7 mouse cellular contexts compared by ENCODE assay signal in genomic region chr15:78634095-78634737, GRCm38 (mm10). TPM values are rescaled to one million over a fixed set of nuclear protein-coding genes. Genes with fewer than 3 reads are reported as not detected.
DNase-seq lines count a peak whose midpoint lies in the region; ATAC-seq and TF ChIP-seq lines count a peak whose summit lies in the region.

No protein-coding gene starts in this region.

- no peak for TF ChIP-seq RAD21 in MEL (IDR thresholded peaks at IDR 0.05; ENCODE audit: low read depth, low read length)

- peaks cover 0 to 14% of the 10 kb centered on the region in 2 experiments; a peak in 2 of 4 replicates for H3K27me3 ChIP-seq in MEL (ENCODE audit: control insufficient read depth in 1 of 2, insufficient read depth in 2 of 2, low read length in 2 of 2)
- H3K27me3 ChIP-seq in hindbrain, embryonic 14.5 days (ENCODE audit: control insufficient read depth, insufficient read depth, low read length) = no peaks in the 10 kb centered on the region
- H3K27me3 ChIP-seq in midbrain, embryonic 11.5 days (ENCODE audit: control insufficient read depth, insufficient read depth, low read length) = no peaks in the 10 kb centered on the region
- H3K27me3 ChIP-seq in heart, adult 2 months (ENCODE audit: control insufficient read depth, insufficient read depth, low read length) = 0 out of 2 replicates have a peak, but pooled peaks cover 2% of the 10 kb centered on the region

- H3K36me3 ChIP-seq in MEL (ENCODE audit: control insufficient read depth in 1 of 2, insufficient read depth in 2 of 2, low read length in 2 of 2) = no peaks in the 10 kb centered on the region
- H3K36me3 ChIP-seq in hindbrain, embryonic 14.5 days (replicated peaks; ENCODE audit: control insufficient read depth, insufficient read depth) = no peaks in the 10 kb centered on the region
- no peaks in the 10 kb centered on the region for H3K36me3 ChIP-seq in midbrain, embryonic 11.5 days (ENCODE audit: control insufficient read depth, insufficient read depth, low read length)
- no peaks in the 10 kb centered on the region for H3K36me3 ChIP-seq in heart, adult 2 months (ENCODE audit: control insufficient read depth, insufficient read depth, low read length)

- H3K4me1 ChIP-seq in MEL (ENCODE audit: control insufficient read depth in 1 of 2, insufficient read depth in 2 of 2, low read length in 2 of 2) = no peaks in the 10 kb centered on the region
- H3K4me1 ChIP-seq in hindbrain, embryonic 14.5 days (replicated peaks; ENCODE audit: control insufficient read depth, insufficient read depth, low read length) = peaks cover 36% of the 10 kb centered on the region
- peaks cover 32% of the 10 kb centered on the region for H3K4me1 ChIP-seq in midbrain, embryonic 11.5 days (ENCODE audit: control insufficient read depth, insufficient read depth, low read length)
- H3K4me1 ChIP-seq in heart, adult 2 months (ENCODE audit: control insufficient read depth, insufficient read depth, low read length) = no peaks in the 10 kb centered on the region

- TF ChIP-seq POLR2A in MEL (IDR thresholded peaks at IDR 0.05; ENCODE audit: control insufficient read depth in 1 of 2, insufficient read depth in 1 of 2, low read depth in 1 of 2, low read length in 2 of 2, poor library complexity in 1 of 2) = no peak
- no peak for TF ChIP-seq POLR2A in heart, adult 2 months (IDR thresholded peaks at IDR 0.05; ENCODE audit: insufficient read depth, low read depth, low read length)

- H3K9ac ChIP-seq in MEL (ENCODE audit: control insufficient read depth, low read depth, low read length, poor library complexity, severe bottlenecking) = no peak overlapping the region
- no peak overlapping the region for H3K9ac ChIP-seq in hindbrain, embryonic 14.5 days
- no peak overlapping the region for H3K9ac ChIP-seq in midbrain, embryonic 11.5 days (ENCODE audit: low read length)
- no peak overlapping the region for H3K9ac ChIP-seq in heart, adult 2 months (ENCODE audit: low read depth, low read length)

- peak; percentile 15 for DNase-seq in MEL (ENCODE audit: low read depth, low spot score)
- DNase-seq in c-Kit-positive CD71-positive TER-119-positive erythroid progenitor cells, embryonic 14.5 days (ENCODE audit: low spot score) = peak; percentile 13
- DNase-seq in hindbrain, embryonic 14.5 days (ENCODE audit: low spot score) = peak; percentile 82
- DNase-seq in midbrain, embryonic 11.5 days (ENCODE audit: low spot score, missing footprints) = peak; percentile 96
- no peak for DNase-seq in heart, adult 9 months (ENCODE audit: low spot score in 2 of 2)
- no peak for DNase-seq in spleen, postnatal 36 days (ENCODE audit: low spot score in 2 of 2)
- DNase-seq in heart, adult 2 months = no peak

- H3K27ac ChIP-seq in MEL (ENCODE audit: control insufficient read depth, low read depth, low read length) = no peak overlapping the region
- peak overlapping the region; percentile 63 for H3K27ac ChIP-seq in hindbrain, embryonic 14.5 days
- H3K27ac ChIP-seq in midbrain, embryonic 11.5 days (ENCODE audit: low read depth, low read length) = peak overlapping the region; percentile 72
- no peak overlapping the region for H3K27ac ChIP-seq in heart, adult 2 months

- no peak overlapping the region for H3K4me3 ChIP-seq in MEL (ENCODE audit: control insufficient read depth in 1 of 2, insufficient read depth in 1 of 2, low read depth in 2 of 2, low read length in 2 of 2)
- H3K4me3 ChIP-seq in hindbrain, embryonic 14.5 days (replicated peaks; ENCODE audit: low read length) = no peak overlapping the region
- no peak overlapping the region for H3K4me3 ChIP-seq in midbrain, embryonic 11.5 days (ENCODE audit: low read depth, low read length)
- no peak overlapping the region for H3K4me3 ChIP-seq in heart, adult 2 months

- H3K9me3 ChIP-seq in MEL (replicated peaks; ENCODE audit: insufficient read depth, low read length) = no peaks in the 10 kb centered on the region
- H3K9me3 ChIP-seq in hindbrain, embryonic 14.5 days (ENCODE audit: control insufficient read depth, low read length) = no peaks in the 10 kb centered on the region
- H3K9me3 ChIP-seq in midbrain, embryonic 11.5 days (ENCODE audit: control insufficient read depth, low read length) = no peaks in the 10 kb centered on the region

- 29% methylated on average over 10 of the region's 10 CpGs for WGBS in hindbrain, embryonic 14.5 days
- 32% methylated on average over 10 of the region's 10 CpGs for WGBS in midbrain, embryonic 11.5 days
- 54% methylated on average over 10 of the region's 10 CpGs for WGBS in heart, adult 2 months

- no peak for TF ChIP-seq EP300 in MEL (IDR thresholded peaks at IDR 0.05; ENCODE audit: low read depth in 1 of 2, low read length in 2 of 2)
- no peak for TF ChIP-seq EP300 in heart, adult 2 months (IDR thresholded peaks at IDR 0.05; ENCODE audit: insufficient read depth, low read depth, low read length)

- no peak for TF ChIP-seq CTCF in MEL (IDR thresholded peaks at IDR 0.05 in 2 of 3, conservative IDR thresholded peaks at IDR 0.05 in 1 of 3; ENCODE audit: control insufficient read depth in 1 of 3, insufficient read depth in 1 of 3, low read depth in 2 of 3, low read length in 3 of 3, poor library complexity in 1 of 3, severe bottlenecking in 1 of 3)
- TF ChIP-seq CTCF in heart, adult 2 months (IDR thresholded peaks at IDR 0.05) = no peak

- no peak overlapping the region for H3K4me2 ChIP-seq in hindbrain, embryonic 14.5 days (replicated peaks)
- no peak overlapping the region for H3K4me2 ChIP-seq in midbrain, embryonic 11.5 days

- H3K79me2 ChIP-seq in MEL (ENCODE audit: control insufficient read depth, insufficient read depth, low read length, poor library complexity) = no peaks in the 10 kb centered on the region
- no peaks in the 10 kb centered on the region for H3K79me2 ChIP-seq in heart, adult 2 months (replicated peaks; ENCODE audit: control insufficient read depth, insufficient read depth, low read length)

- peak; percentile 68 for ATAC-seq in hindbrain, embryonic 14.5 days (ENCODE audit: low FRiP score)
- peak; percentile 81 for ATAC-seq in midbrain, embryonic 11.5 days (ENCODE audit: low FRiP score)

- intact Hi-C loops in heart, adult 2 months (cut with DNase I) = no loop called here

TF ChIP-seq in MEL, 35 proteins besides CTCF, POLR2A, EP300 and RAD21:
- no peak for TF ChIP-seq BHLHE40 (IDR thresholded peaks at IDR 0.05; ENCODE audit: borderline replicate concordance, low read depth, low read length)
- 0 out of 2 replicates have a peak, but pooled peaks have one; percentile 65 for TF ChIP-seq ZKSCAN1 (IDR thresholded peaks at IDR 0.05; ENCODE audit: low read depth, low read length)

RNA-seq across cellular contexts. Expression of gene Cyth4, which starts 37.4 kb away (rescaled TPM):
- 8.7 and 9.2 TPM in 2 replicates for total RNA-seq in MEL (2012; rRNA removed)
- polyA plus RNA-seq in MEL (2012; ENCODE audit: insufficient read depth in 1 of 2, insufficient read length in 2 of 2, low read depth in 1 of 2, low replicate concordance in 2 of 2, missing spikeins in 1 of 2) = 10 to 100 TPM in 1 of 2 experiments, not detected in 1; 23.5 TPM
- polyA plus RNA-seq in hindbrain, embryonic 14.5 days (2014; fragmentation: Nextera tagmentation; extraction: Ambion mirVana) = 2.5 and 3.8 TPM in 2 replicates
- polyA plus RNA-seq in midbrain, embryonic 11.5 days (2014; fragmentation: Nextera tagmentation; extraction: Ambion mirVana) = 2.0 and 2.7 TPM in 2 replicates
- 1 to 10 TPM; 6.1 to 6.7 TPM for total RNA-seq in heart, adult 2 months (2021)
- 9.3 and 12.8 TPM in 2 replicates for polyA plus RNA-seq in heart, adult 2 months (2012; rRNA removed)

Comparison
In these comparisons a context has a peak if more than half of its experiments do, and no peak if none do; other contexts are left out.
1. DNase-seq: peak in MEL (single experiment), c-Kit-positive CD71-positive TER-119-positive erythroid progenitor cells, embryonic 14.5 days (single experiment), hindbrain, embryonic 14.5 days (single experiment) and midbrain, embryonic 11.5 days (single experiment); none in heart, adult 9 months (0 of 2), spleen, postnatal 36 days (0 of 2) and heart, adult 2 months (0 of 2).
2. H3K27ac ChIP-seq: peak in hindbrain, embryonic 14.5 days (single experiment) and midbrain, embryonic 11.5 days (single experiment); none in MEL (single experiment) and heart, adult 2 months (single experiment).